Mouse (Mus musculus) kidney, postnatal 25 days (tissue): ENCODE results near the gene Rom1.
"Not testable (repeated sequence)": the region's sequence is repeated elsewhere in the genome, so short reads cannot be mapped to it uniquely, and the experiment has no call there.

Experiments
- DNase-seq, 2 experiments: peaks; one replicate each; pipeline ENCODE4 v3.0.0; 2021; ENCODE audit warnings: mixed read lengths in 2 of 2

The Rom1 gene

DNA sequence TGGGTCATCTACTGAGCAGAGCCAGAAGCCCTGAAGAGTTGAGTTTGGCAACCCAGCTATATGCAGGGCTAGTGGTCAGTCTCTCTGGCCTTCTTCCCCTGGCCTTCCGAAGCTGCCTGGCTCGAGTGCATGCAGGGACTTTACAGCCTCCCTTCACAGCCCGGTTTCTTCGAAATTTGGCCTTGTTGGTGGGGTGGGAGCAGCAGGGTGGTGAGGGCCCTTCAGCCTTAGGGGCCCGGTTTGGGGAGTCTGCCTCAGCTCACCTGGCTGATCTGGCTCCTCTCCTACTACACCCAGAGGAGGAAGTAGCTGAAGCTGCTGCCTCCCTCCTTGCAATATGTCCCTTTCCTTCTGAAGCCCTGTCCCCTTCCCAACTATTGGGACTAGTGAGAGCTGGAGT is 32.9 kb downstream of the Rom1 start:
- not testable (repeated sequence) for DNase-seq

DNA sequence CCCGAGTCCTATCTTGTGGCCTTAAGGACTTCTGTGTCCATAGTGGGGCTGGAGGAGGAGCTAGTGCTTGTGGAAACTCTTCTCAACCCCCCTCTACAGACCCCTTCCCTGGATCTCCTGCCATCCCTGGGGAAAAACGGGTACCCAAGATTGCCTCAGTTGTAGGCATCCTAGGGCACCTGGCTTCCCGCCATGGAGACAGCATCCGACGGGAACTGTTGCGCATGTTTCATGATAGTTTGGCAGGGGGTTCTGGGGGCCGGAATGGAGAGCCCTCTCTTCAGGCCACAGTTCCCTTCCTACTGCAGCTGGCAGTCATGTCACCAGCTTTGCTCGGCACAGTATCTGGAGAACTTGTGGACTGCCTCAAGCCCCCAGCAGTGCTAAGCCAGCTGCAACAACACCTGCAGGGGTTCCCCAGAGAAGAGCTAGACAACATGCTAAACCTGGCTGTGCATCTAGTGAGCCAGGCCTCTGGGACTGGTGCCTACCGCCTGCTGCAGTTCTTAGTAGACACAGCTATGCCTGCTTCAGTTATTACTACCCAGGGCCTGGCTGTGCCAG is 33.7 kb downstream of the Rom1 start:
- no peak for DNase-seq

- DNase-seq = peak; percentile 85 to 90
Measured at GRCm38 (mm10) chr19:8892829-8893766, 36.1 kb downstream of the Rom1 start, which contains the start of gene Ints5. Gene Ints5 (plus strand): TSS chr19:8893005.

DNA sequence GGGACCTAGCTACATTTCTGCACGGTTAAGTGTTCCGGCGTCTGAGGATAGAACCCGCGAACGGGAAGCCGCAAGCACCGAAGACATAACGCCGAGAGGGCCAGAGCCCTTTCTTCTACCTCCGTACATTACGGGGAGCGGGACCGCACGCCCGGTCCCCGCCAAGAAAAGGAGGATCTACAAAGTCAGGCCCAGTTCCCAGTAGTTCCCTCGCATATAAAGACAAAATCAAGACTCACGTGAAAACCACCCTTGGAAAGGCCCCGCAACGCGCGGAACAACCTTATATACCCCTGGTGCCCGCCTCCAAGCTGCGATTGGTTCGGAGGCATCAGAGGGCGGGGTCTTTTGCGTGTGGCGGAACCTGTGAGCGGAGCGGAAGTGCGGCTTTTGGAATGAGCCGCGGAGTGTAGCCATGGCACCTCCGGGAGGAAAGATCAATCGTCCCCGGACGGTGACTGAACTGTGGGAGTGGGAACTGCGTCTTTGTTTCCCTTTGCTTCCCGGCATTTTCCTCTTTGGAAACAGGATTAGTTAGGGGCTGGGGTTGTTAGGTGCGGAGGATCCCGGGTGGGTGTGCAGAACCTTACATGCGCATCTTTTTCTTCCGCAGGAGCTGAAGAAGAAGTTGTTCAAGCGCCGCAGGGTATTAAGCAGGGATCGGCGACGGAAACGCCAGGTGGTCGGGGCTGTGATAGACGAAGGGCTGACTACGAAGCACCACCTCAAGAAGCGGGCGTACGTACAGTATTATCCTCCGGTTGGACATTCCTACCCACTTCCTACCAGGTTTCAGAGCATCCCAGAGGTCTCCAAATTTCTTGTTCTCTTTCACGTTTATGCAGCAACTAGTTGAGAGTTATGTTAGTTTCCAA is 40.4 kb downstream of the Rom1 start, which contains the start of the genes 1810009A15Rik and Gm49416:
TSS of gene 1810009A15Rik (plus strand) at position 343 of the 875 bp plus-strand sequence.
TSS of gene Gm49416 (plus strand) at position 416 of the 875 bp plus-strand sequence.
- peak; percentile 97 to 98 for DNase-seq

DNA sequence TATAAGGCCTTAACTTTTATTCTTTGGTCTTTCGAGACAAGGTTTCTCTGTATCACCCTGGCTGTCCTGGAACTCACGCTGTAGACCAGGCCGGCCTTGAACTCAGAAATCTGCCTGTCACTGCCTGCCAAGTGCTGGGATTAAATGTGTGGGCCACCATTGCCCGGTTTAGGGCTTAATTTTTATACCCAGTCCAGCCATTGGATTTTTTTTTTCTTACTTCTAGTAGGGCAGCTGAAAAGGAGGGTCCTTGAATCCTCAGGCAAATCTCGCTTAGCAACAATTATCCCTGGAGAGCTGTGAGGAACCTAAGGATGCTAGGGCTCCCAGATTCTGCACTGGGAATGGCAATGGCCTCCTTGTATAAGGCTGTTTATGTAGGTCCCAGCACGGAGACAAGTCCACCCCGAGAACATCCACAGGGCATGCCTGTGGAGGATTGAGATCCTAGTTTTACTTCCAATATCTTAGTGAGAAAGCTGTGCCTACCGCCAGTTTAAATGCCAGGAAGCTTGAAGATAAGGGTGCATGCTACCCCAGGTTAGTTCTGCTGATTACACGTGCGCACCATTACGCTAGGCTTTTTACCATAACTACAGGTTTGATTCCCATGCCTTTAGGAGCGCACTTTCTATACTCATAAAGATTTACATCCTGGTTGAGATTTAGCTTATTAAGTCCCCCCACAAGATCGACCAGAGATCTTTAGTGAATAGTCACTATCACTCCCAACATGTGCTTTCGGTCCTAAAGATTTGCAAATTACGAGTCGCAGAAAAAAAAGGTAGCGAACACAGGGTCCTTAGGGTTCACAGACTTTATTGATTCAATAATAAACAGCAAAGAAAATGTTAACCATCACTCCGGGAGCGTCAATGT is 41.3 kb downstream of the Rom1 start:
- no peak for DNase-seq

DNA sequence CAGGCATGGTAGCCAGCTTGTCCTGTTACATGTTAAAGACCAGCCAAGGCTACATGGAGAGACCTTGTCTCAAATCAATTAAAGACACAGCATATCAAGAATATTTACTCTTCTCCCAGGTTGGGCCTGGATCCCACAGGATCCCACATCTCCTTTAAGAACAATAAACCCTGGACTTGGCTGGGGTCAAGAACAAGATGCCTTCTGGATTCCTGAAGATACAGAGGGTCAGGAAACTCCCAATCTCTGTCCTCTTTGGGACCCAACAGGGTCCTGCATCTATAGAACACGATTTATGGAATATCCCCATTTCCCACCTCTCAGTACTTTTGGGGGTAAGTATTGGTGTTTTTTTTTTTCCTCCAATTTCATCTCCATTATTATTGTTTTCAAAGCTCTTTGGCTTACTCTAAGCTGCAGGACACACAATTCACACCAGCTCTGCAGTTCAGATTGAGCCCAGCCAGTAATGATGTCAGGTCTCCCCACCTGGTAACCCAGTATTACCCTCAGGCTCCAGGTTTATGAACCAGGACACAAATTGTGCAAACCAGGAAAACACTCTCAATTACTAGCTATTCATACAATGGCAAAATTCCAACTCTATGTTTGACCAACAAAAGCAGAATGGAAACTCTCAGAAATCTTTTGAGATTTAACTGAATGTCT is 42.1 kb downstream of the Rom1 start:
- DNase-seq = no peak

DNA sequence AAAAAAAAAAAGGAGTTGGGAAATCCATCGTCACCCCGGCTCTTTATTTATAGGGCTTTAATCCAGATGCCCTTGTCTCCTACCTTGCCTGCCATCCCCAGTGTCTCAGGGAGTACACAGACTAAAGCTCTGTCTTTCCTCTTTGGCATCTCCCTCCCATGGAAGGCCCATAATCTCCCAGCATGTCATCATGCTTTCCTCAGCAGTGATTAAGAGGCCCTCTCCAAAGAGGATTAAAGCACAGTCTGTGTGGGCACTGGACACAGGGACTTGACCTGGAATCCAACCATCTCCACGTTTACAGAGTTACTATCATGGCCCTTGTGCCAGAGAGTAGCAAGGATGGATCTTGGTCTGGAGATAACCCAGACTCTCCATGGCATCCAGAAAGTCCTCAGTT is 45.5 kb downstream of the Rom1 start, which contains the start of the genes Lbhd1 and Gm49403:
TSS of gene Lbhd1 (plus strand) at position 117 of the 400 bp plus-strand sequence.
TSS of gene Gm49403 (plus strand) at position 315 of the 400 bp plus-strand sequence.
- DNase-seq = no peak

GRCm38 (mm10) chr19:8881034-8881392 is 48.1 kb downstream of the Rom1 start:
- DNase-seq = no peak

DNA sequence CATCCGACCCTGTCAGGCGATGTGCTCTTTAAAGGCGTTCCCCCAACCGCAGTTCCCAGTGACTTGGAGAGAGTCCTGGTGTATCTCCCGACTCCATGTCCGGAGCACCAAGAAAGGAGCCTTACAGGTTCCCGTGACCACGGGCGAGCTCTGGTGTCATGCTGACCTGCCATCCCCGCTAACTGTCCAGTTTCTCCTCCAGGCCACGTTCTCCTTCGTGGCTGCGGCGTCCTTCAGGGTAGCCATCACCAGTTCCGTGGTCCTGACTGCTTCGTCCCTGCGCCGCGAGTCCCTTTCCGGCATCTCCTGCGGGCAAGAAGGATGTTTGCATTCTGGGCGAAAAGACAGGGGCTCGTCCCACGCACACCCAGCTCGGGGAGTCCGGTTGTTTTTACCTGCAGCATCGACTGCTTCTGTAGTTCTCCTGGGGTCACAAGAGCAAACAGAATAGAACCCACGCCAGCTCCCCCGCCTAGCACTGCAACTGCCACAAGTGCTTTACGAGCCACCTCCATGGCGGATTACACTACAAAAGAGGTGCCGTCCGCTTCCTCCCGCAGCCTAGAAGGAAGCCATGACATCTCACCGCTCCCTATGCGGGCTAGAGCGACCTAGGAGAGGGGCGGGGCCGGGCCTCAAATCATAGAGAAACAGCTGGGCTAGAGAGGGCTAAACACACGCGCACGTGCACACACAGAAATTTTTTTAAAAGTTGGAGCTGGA is 48.7 kb downstream of the Rom1 start, which contains the start of gene Uqcc3:
TSS of gene Uqcc3 (minus strand) at position 613 of the 723 bp plus-strand sequence.
- DNase-seq = peak; percentile 93 to 95
